Mouse (Mus musculus): ENCODE measurements around the gene Otop2. TPM values are rescaled to one million over a fixed set of nuclear protein-coding genes. Genes with fewer than 3 reads are reported as not detected.

The Otop2 gene
- polyA plus RNA-seq, 1 experiment, result 14.6 TPM

DNA sequence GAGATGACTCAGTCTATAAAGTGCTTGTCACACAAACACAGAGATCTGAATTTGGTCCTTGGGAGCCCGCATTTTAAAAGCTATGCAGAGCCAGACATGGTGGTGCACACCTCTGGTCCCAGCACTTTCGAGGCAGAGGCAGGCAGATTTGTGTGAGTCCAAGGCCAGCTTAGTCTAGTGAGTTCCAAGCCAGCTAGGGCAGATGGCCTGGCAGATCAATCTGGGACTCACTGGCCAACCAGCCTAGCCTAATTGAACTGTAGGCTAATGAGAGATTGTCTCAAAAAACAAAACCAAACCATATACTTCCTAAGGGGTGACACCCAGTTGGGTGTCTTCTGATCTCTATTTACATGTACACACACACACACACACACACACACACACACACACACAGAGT, 34.3 kb downstream of the Otop2 start:
- no peak for DNase-seq (ENCODE audit: extremely low spot score in 1 of 2, low spot score in 1 of 2)

DNA sequence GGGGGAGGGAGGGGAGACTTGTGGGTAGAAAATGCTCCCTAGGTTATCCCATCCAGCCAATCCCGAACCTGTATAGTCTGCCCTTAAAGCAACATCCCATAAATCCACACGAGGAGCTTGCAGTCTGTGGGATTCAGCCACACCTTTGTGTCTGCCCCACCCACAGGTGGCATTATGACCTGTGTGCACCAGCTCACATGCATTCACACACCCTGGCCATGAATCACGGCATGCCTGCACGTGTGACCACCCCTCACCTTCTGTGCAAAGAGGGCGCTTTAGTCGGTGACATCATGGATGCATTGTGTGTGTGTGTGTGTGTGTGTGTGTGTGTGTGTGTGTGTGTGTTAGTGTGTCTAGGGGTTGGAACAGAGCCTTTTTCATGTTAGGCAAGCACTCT, 34.9 kb downstream of the Otop2 start:
- DNase-seq (ENCODE audit: extremely low spot score in 1 of 2, low spot score in 1 of 2), result no peak

DNA sequence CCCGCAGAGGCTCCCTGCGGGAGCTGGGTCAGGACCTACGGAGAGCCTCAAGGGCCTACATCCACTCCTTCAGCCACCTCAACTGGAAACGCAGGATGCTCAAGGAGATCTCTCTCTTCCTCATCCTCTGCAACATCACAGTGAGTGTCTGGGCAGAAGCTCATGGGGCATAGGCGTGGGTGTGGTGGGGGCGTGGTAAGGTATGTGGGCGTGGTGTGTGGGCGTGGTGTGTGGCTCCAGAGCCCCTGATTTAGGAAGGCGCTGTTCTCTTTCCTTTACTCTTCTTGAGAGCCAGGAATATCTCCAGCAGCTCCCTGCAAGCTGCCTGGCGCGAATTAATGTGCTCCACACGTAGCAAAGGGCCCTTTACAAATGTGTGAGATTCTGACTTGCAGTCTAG, 38.0 kb downstream of the Otop2 start:
- DNase-seq (ENCODE audit: extremely low spot score in 1 of 2, low spot score in 1 of 2), result no peak

DNA sequence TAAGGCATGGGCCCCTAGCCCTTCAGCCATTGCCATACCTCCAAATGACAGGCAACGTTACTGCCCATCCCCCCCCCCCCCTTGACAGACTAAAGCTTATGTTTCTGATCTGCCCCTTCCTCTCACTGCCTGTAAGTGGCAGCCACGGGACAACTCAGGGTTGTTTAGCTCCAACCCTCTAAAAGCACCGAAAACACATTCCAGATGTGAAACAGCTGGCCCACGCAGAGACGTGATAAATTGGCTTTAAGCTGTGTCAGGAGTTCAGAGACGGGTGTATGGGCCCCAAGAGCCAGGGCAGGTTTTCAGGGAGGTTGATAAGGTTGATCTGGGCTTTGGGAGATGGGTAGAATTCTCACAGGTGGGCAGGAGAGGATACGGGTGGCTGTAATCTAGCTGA, 38.6 kb downstream of the Otop2 start:
- no peak for DNase-seq (ENCODE audit: extremely low spot score in 1 of 2, low spot score in 1 of 2)

DNA sequence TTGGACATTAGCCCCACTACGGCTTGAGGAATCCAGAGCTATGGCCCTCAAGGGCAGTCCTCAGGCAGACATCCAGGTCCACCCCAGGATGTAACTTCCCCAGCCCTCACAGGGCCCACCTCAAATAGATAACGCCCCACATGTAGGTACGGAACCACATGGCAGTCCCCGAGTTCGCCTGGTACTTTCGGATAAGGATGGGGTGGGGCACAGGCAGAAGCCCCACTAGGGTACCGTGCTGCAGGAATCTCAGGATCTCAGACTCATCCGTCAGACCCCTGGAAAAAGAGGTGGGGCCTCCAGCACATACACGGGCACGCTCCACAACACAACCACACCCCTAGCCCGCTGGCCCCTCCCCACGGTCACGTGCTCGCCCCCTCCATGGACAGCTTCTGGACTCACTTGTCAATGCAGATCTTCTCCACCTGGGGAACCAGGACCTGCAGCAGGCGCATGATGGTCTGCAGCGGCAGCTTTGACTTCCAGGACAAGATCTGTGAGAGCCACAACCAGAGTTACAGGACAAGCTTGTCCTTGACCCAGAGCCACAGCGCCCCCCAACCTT, 41.8 kb downstream of the Otop2 start:
- DNase-seq (ENCODE audit: extremely low spot score in 1 of 2, low spot score in 1 of 2), result no peak

DNA sequence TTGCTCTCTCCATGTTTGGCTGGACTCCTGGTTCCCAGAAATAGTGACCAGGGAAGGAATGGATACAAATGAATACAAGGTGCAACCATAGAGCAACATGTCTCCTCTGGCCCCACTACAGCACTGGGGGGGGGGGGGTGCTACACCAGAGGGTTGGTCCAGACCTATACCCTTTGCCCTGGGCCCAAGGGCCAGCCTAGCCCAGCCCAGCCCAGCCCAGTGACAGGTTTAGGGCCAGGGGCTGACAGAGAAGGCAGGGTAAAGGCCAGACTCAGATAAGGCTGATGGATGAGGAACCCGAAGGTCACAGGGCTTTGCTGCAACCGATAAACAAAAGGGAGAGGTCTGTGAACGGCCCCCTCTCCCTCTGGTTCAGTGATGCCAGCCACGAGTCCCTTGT, 43.0 kb downstream of the Otop2 start:
- DNase-seq (ENCODE audit: extremely low spot score in 1 of 2, low spot score in 1 of 2), result no peak

DNA sequence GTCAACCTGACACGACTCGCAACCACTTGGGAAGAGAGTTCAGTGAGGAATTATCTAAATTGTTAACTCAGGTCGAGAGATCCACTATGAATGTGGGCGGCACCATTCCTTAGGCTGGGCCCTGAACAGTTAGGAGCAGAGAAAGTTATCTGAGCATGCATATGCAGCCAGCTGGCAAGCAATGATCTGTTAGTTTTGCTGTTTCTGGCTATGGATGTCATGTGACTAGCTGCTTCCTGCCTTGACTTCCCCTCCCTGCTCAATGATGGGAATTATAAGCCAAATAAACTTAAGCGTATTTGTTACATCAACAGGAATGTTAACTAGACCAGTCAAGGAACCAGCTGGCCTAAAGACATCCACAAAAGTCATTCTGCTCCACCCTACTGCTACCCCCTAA, 46.4 kb downstream of the Otop2 start:
- no peak for DNase-seq (ENCODE audit: extremely low spot score in 1 of 2, low spot score in 1 of 2)

DNA sequence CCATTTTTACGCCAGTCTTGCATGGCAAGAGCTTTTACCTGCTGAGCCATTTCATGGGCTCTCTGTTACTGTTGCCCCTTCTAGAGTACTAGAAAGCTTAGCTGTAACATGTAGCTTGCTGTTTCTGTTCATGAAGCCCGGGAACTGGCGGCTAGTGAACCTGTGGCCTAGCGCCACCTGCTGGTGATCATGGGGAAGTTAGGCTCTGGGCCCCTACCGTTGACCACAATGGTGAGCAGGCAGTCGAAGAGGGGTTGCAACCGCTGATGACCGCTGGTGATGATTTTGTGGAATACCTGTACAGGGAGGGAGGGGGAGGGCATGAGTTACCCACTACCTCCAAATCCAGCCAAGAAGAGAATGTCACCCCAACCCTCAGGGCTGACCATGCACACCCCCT, 47.2 kb downstream of the Otop2 start:
- DNase-seq (ENCODE audit: extremely low spot score in 1 of 2, low spot score in 1 of 2), result peak in 1 of 2 experiments; percentile 82

DNA sequence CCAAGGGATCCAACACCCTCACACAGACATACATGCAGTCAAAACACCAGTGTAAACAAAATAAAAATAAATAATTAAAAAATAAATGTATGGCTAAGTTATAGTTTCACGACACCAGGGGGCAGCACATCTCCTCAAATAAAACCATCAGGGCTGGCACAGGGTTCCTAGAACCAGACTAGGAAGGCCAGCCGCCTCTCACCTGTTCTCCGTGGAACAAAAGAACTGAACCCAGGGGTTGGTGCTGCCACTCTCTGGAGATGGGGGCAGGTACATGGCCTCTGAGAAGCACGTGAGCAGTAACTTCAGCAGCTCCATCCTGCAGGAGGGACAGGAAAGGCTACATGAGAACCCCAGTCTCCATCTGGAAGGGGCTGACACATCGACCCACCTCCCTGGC, 51.5 kb downstream of the Otop2 start:
- DNase-seq (ENCODE audit: extremely low spot score in 1 of 2, low spot score in 1 of 2), result peak in 1 of 2 experiments; percentile 84

DNA sequence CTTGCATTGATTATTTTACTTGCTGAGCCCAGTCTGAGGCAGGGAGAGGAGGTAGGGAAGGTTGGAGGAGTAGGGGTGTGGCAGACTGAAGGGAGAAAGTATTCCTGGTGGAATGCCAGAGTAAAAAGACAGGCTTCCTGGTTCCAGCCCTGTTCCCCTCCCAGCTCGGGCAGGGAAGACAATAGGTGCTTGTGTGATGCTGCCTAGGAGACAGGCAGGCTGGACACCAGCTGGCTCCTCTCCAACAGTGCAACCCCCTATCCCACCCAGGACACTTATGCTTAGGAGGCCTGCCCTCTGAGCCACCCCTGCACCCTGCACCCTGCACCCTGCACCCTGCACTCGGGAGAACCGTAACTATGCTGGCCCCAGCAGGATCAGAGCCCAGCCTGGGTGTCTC, 52.3 kb downstream of the Otop2 start:
- DNase-seq (ENCODE audit: extremely low spot score in 1 of 2, low spot score in 1 of 2), result no peak

DNA sequence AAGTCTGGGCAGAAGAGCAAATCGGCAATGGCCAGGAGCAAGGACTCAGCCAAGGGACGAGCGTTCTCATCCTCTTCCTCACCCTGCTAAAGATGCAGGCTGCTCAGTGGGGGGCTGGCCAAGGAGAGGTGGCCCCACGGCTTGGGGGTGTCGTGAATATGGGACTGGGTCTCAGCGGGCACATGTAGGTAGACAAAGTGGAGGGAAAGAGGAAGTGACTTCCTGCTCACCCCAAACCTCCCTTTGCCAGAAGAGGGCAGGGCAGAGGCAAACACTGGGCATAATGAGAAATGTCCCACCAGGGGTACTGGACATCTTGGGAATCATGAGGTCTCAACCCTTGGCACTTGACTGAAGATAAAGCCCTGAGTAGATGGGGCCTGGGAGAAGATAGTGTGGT, 52.8 kb downstream of the Otop2 start:
- DNase-seq (ENCODE audit: extremely low spot score in 1 of 2, low spot score in 1 of 2), result no peak

DNA sequence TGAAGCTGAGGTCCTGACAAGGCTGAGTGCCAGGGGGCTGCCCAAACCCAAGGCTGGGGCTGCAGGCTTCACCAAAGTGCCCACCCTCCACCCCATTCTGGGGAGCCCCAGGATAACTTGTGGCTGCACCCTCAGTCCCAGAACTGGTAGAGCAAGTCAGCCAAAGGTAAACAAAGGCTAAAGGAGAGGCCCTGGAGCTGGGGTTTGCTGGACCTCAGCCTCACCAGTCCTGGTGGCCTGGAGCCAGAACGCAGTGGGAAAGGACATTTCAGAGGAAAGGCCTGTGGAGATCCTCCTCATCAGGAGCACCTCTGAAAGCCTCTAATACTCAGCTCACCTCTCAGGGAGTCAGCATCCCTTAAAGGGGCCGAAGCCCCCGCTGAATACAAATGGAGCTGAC, 57.2 kb downstream of the Otop2 start:
- no peak for DNase-seq (ENCODE audit: extremely low spot score in 1 of 2, low spot score in 1 of 2)

DNA sequence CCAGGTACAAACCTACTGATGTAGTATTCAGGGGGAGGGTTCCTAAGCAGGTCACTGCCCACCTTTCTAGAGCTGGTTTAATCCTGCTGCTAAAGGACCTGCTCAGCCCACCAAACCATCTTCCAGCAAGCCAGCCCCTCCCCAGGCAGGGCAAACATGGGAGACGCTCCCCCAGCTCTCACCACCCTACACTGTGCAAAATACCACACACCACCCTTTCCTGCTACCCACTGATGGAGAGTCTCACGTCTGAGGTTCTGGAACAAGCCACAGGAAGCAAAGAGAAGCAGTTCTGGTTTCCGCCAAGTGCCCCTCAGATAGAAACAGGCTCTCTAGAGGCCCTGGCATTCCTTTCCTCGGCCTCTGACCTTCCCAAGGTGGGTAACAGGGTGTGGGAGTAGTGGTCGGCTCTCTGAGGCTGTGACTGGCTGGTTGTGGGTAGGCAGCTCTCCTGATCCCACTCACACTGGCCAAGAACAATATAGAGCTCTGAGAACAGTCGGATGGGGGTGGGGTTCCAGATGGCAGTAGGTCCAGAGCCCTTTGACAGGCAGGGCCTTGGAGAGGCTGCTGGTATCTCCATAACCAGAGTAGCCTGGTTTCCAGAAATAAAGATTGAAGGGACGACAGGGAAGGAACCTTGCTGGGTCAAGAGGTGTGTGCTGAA, 59.2 kb downstream of the Otop2 start:
- no peak for DNase-seq (ENCODE audit: extremely low spot score in 1 of 2, low spot score in 1 of 2)

DNA sequence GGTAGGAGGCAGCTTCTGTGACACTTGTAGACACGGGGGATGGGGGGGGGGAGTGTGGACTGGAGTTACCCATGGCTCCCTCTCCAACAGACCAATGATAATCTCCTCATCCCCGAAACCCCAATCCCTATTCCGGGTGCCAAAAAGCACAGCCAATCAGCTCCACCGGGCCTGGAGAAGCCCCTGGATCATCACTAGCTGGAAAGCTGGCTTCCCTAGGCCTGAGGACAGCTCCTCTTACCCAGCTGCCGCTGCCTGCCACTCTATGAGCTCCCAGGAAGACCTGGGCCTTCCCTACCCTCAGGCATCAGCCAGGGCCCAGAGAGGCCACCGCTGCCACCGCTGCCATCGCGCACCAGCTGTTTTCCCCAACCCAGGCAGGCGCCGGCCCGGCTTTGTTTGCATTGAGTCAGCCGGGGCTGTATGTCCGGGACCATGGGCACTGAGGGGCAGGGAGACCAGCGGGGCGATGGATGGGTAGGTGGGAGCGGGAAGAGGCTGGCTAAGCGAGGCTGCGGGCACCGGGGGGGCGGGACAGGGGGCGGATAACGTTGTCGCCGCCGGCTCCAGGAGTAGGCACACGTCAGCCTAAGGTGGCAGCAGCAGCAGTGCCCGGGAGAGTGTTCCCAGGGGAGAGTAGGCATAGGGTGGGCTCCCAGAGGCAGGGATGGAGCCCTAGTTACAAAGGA, 59.9 kb downstream of the Otop2 start:
- DNase-seq (ENCODE audit: extremely low spot score in 1 of 2, low spot score in 1 of 2), result peak; percentile 49 to 76

DNA sequence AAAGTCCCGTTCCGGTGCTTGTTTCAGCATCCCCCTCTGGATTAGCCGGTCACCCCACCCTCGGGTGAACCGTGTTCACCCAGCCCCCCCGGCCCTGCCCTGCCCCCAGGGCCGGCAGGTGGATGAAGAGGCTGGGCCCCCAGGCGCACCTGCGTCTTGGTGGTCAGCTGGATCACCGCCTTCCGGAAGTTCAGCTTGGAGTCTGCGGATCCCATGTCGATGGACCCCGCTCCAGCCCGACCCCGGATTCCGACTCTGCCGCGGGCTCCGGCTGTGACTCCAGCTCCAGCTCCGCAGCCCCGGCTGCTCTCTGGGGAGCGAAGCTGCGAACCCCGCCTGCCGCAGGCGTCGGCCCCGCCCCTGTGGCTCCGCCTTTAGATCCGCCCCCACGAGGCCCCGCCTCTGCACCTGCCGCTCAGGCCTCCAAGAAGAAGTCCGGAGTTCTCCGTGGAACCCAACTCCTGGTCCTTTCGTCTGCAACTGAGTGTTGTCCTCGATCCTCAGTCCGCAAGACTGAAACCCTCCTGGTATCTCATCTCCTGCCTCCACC, 60.5 kb downstream of the Otop2 start, which contains the start of gene Hid1:
Gene Hid1, minus strand, starts transcription at position 362 of the 550 bp plus-strand sequence.
- DNase-seq (ENCODE audit: extremely low spot score in 1 of 2, low spot score in 1 of 2), result peak; percentile 76 to 91

DNA sequence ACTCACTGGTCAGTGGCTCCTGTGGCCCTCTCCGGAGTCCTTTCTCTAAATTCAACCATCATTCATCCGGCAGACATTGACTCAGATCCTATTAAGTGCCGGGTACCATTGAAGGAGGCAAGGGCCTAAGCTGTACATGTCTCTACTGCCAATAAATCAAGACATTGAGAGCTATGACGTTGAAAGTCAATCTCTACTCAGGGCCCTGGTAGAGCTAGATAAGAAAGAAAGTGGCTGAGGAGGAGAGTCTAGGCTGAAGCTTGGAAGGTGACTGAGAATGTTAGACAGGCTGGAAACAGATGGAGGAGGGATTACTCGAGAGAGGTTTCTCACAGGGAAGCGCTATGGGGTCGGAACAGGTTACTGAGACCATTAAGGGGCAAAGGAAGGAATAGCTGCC, 63.4 kb downstream of the Otop2 start:
- DNase-seq (ENCODE audit: extremely low spot score in 1 of 2, low spot score in 1 of 2), result no peak

DNA sequence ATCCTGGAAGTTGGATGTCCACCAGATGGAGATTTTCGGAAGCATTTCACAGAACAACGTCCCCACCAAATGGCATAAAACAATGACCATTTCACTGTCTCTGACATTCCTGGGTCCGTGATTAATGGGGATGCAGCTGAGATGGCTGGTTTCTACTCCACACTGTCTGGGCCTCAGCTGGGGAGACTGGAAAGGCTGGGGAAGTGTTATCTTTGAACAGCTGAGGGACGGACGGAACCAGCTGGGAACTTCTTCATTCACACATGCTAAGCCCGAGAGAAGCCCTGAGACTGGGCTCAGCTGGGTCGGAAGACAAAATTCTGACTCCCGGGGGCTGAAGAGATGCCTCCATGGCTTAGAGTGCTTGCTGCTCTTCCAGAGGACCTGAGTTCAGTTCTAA, 64.4 kb downstream of the Otop2 start:
- DNase-seq (ENCODE audit: extremely low spot score in 1 of 2, low spot score in 1 of 2), result no peak

DNA sequence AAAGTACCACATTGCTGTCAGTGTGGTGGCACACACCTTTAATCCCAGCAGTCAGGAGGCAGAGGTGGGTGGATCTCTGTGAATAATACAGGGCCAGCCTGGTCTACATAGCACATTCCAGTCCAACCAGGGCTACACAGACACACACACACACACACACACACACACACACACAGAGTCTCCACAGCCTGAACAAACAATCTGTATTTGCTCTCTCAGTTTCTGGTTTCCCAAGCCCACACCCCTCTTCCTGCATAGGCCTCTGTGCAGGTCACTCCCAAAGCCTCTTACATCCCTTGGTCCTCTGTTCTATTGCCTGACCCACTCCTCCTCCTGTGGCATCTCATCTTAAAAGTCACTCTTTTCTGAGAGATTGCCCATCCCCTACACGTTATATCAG, 65.1 kb downstream of the Otop2 start:
- DNase-seq (ENCODE audit: extremely low spot score in 1 of 2, low spot score in 1 of 2), result no peak

DNA sequence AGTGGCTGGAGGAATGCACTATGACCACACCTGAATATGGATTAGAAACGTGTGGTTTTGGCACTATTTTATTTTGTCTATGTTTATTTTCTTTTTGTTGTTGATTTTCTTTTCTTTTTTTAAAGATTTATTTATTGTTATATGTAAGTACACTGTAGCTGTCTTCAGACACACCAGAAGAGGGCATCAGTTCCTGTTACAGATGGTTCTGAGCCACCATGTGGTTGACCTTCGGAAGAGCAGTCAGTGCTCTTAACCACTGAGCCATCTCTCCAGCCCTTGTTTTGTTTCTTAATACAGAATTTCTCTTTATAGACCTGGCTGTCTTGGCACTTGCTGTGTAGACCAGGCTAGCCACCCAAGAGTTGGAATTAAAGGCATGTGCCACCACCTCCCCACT, 65.8 kb downstream of the Otop2 start:
- no peak for DNase-seq (ENCODE audit: extremely low spot score in 1 of 2, low spot score in 1 of 2)

DNA sequence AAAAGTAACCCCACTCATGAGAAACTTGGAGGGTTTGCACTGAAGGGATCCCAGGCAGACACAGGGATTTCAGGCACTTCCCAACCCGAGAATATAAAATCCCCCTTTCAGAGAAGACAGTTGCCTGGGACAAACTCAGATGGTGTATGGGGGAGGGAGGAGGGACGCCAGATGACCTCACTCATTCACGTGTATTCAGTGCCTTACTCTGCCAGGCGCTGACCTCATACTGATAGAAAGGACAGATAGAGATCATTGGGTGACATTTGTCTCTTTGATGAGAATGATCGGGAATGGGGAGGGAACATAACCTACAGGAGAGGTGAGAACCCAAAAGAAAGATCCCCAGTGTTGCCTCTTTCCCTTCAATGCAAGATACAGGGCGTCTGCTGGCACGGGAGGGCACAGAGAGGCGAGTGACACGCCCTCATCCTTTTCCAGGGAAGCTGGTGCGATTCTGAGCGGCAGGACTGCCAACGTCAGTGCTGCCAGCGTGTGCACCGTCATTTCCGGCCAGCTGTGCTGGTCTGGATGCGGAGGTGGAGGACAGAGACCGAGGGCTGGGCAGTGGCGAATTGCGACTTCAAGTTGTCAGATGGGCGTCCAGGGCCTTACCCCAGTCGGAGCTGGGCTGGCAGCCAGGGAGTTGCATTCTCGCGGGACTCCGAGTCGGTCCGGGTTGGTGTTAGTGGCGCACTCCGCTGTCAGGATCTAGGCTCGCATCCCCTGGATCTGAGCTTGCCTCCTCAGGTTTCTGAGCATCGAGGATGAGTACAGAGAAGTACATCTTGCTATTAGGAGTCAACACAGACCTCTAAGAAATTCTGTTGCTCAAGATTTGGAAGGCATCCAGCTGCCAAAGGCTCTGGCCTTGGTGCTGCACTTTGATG, 67.1 kb downstream of the Otop2 start:
- peak; percentile 51 to 76 for DNase-seq (ENCODE audit: extremely low spot score in 1 of 2, low spot score in 1 of 2)
